Mouse (Mus musculus): Measurements from ENCODE around the gene Srp9. TPM values are rescaled to one million over a fixed set of nuclear protein-coding genes. Genes with fewer than 3 reads are reported as not detected.
"Not testable (repeated sequence)": the region's sequence is repeated elsewhere in the genome, so short reads cannot be mapped to it uniquely, and the experiment has no call there.

The Srp9 gene
- polyA plus RNA-seq, 1 experiment from 2014 or later: 200 TPM

- Histone ChIP-seq H3K27me3 (ENCODE audit: control insufficient read depth, insufficient read depth, low read length) (no peaks in the 10 kb centered on the region), H3K4me2 (ENCODE audit: low read depth, low read length) (no peak overlapping the region), H3K36me3 (replicated peaks; ENCODE audit: control insufficient read depth, insufficient read depth, low read depth, low read length) (no peaks in the 10 kb centered on the region), H3K27ac (replicated peaks; ENCODE audit: low read depth, low read length) (no peak overlapping the region), H3K9ac (replicated peaks; ENCODE audit: low read length) (no peak overlapping the region), H3K9me3 (replicated peaks; ENCODE audit: control insufficient read depth, low read length) (no peaks in the 10 kb centered on the region), H3K4me3 (ENCODE audit: low read depth, low read length) (no peak overlapping the region), H3K4me1 (ENCODE audit: control insufficient read depth, insufficient read depth, low read length) (no peaks in the 10 kb centered on the region)
- no peak for ATAC-seq (replicated peaks; ENCODE audit: insufficient number of reproducible peaks, low FRiP score, low TSS enrichment, low read depth)
- 73% methylated on average over 3 of the region's 3 CpGs for WGBS
- DNase-seq (ENCODE audit: low spot score): no peak
Measured at GRCm38 (mm10) chr1:182159575-182159974, 35.0 kb downstream of the Srp9 start.

- no peak overlapping the region for H3K4me3 ChIP-seq (ENCODE audit: low read depth, low read length)
- H3K27me3 ChIP-seq (ENCODE audit: control insufficient read depth, insufficient read depth, low read length): no peaks in the 10 kb centered on the region
- H3K9ac ChIP-seq (replicated peaks; ENCODE audit: low read length): no peak overlapping the region
- no peaks in the 10 kb centered on the region for H3K9me3 ChIP-seq (replicated peaks; ENCODE audit: control insufficient read depth, low read length)
- H3K36me3 ChIP-seq (replicated peaks; ENCODE audit: control insufficient read depth, insufficient read depth, low read depth, low read length): no peaks in the 10 kb centered on the region
- DNase-seq (ENCODE audit: low spot score): no peak
- WGBS: 36% methylated on average over 5 of the region's 5 CpGs
- H3K4me1 ChIP-seq (ENCODE audit: control insufficient read depth, insufficient read depth, low read length): no peaks in the 10 kb centered on the region
- no peak for ATAC-seq (replicated peaks; ENCODE audit: insufficient number of reproducible peaks, low FRiP score, low TSS enrichment, low read depth)
- no peak overlapping the region for H3K27ac ChIP-seq (replicated peaks; ENCODE audit: low read depth, low read length)
- no peak overlapping the region for H3K4me2 ChIP-seq (ENCODE audit: low read depth, low read length)
Measured at GRCm38 (mm10) chr1:182162951-182163350, 38.4 kb downstream of the Srp9 start.

- 87% methylated on average over 7 of the region's 7 CpGs for WGBS
- no peaks in the 10 kb centered on the region for H3K4me1 ChIP-seq (ENCODE audit: control insufficient read depth, insufficient read depth, low read length)
- no peaks in the 10 kb centered on the region for H3K27me3 ChIP-seq (ENCODE audit: control insufficient read depth, insufficient read depth, low read length)
- H3K9me3 ChIP-seq (replicated peaks; ENCODE audit: control insufficient read depth, low read length): no peaks in the 10 kb centered on the region
- no peak within 1 kb of the TSS for H3K4me3 ChIP-seq (ENCODE audit: low read depth, low read length)
- ATAC-seq (replicated peaks; ENCODE audit: insufficient number of reproducible peaks, low FRiP score, low TSS enrichment, low read depth) (no peak), DNase-seq (ENCODE audit: low spot score) (no peak)
- no peak within 1 kb of the TSS for H3K27ac ChIP-seq (replicated peaks; ENCODE audit: low read depth, low read length)
- no peaks in the 10 kb centered on the region for H3K36me3 ChIP-seq (replicated peaks; ENCODE audit: control insufficient read depth, insufficient read depth, low read depth, low read length)
- H3K4me2 ChIP-seq (ENCODE audit: low read depth, low read length): no peak within 1 kb of the TSS
- no peak within 1 kb of the TSS for H3K9ac ChIP-seq (replicated peaks; ENCODE audit: low read length)
Measured at GRCm38 (mm10) chr1:182164386-182164785, 39.8 kb downstream of the Srp9 start, which contains the start of gene Vmn1r1. Gene Vmn1r1, minus strand, starts transcription at chr1:182164486.

GRCm38 (mm10) chr1:182170206-182170605 lies 45.7 kb downstream of the Srp9 start:
- DNase-seq (ENCODE audit: low spot score); ATAC-seq (replicated peaks; ENCODE audit: insufficient number of reproducible peaks, low FRiP score, low TSS enrichment, low read depth); H3K36me3 ChIP-seq (replicated peaks; ENCODE audit: control insufficient read depth, insufficient read depth, low read depth, low read length); H3K9ac ChIP-seq (replicated peaks; ENCODE audit: low read length); H3K4me1 ChIP-seq (ENCODE audit: control insufficient read depth, insufficient read depth, low read length); H3K4me2 ChIP-seq (ENCODE audit: low read depth, low read length); H3K27me3 ChIP-seq (ENCODE audit: control insufficient read depth, insufficient read depth, low read length); H3K9me3 ChIP-seq (replicated peaks; ENCODE audit: control insufficient read depth, low read length); H3K4me3 ChIP-seq (ENCODE audit: low read depth, low read length); H3K27ac ChIP-seq (replicated peaks; ENCODE audit: low read depth, low read length): not testable (repeated sequence)
- WGBS: 87% methylated on average over 6 of the region's 6 CpGs

- not testable (repeated sequence) for H3K27ac ChIP-seq (replicated peaks; ENCODE audit: low read depth, low read length); H3K4me2 ChIP-seq (ENCODE audit: low read depth, low read length)
- 95% methylated on average over 19 of the region's 19 CpGs for WGBS
Measured at GRCm38 (mm10) chr1:182176985-182177384, 52.4 kb downstream of the Srp9 start.

GRCm38 (mm10) chr1:182181456-182182305 lies 57.1 kb downstream of the Srp9 start:
- Histone ChIP-seq H3K27me3 (ENCODE audit: control insufficient read depth, insufficient read depth, low read length) (no peaks in the 10 kb centered on the region), H3K4me1 (ENCODE audit: control insufficient read depth, insufficient read depth, low read length) (no peaks in the 10 kb centered on the region), H3K4me2 (ENCODE audit: low read depth, low read length) (no peak overlapping the region), H3K9me3 (replicated peaks; ENCODE audit: control insufficient read depth, low read length) (no peaks in the 10 kb centered on the region), H3K4me3 (ENCODE audit: low read depth, low read length) (no peak overlapping the region), H3K36me3 (replicated peaks; ENCODE audit: control insufficient read depth, insufficient read depth, low read depth, low read length) (no peaks in the 10 kb centered on the region), H3K27ac (replicated peaks; ENCODE audit: low read depth, low read length) (no peak overlapping the region), H3K9ac (replicated peaks; ENCODE audit: low read length) (no peak overlapping the region)
- ATAC-seq (replicated peaks; ENCODE audit: insufficient number of reproducible peaks, low FRiP score, low TSS enrichment, low read depth) (no peak), DNase-seq (ENCODE audit: low spot score) (no peak)
- 58% methylated on average over 5 of the region's 5 CpGs for WGBS

More at GRCm38 (mm10) chr1:182176985-182177384, 52.4 kb downstream of the Srp9 start:
- not testable (repeated sequence) for H3K4me1 ChIP-seq (ENCODE audit: control insufficient read depth, insufficient read depth, low read length); H3K9ac ChIP-seq (replicated peaks; ENCODE audit: low read length); H3K4me3 ChIP-seq (ENCODE audit: low read depth, low read length); H3K9me3 ChIP-seq (replicated peaks; ENCODE audit: control insufficient read depth, low read length); H3K36me3 ChIP-seq (replicated peaks; ENCODE audit: control insufficient read depth, insufficient read depth, low read depth, low read length); H3K27me3 ChIP-seq (ENCODE audit: control insufficient read depth, insufficient read depth, low read length); DNase-seq (ENCODE audit: low spot score); ATAC-seq (replicated peaks; ENCODE audit: insufficient number of reproducible peaks, low FRiP score, low TSS enrichment, low read depth)

Other genes with a start within 250 kb of the Srp9 start
- gene Enah, start 104.7 kb upstream of the Srp9 start, polyA plus RNA-seq (2014; fragmentation: Nextera tagmentation; extraction: Ambion mirVana): 29.5 and 32.4 TPM in 2 replicates
- not detected in 2 replicates for gene Vmn1r1, start 39.7 kb downstream of the Srp9 start, polyA plus RNA-seq (2014; fragmentation: Nextera tagmentation; extraction: Ambion mirVana)
- gene Degs1, start 158.1 kb downstream of the Srp9 start, polyA plus RNA-seq (2014; fragmentation: Nextera tagmentation; extraction: Ambion mirVana): 82.5 and 87.6 TPM in 2 replicates
- 29.6 and 31.8 TPM in 2 replicates for gene Fbxo28, start 216.9 kb downstream of the Srp9 start, polyA plus RNA-seq (2014; fragmentation: Nextera tagmentation; extraction: Ambion mirVana)